23 mouse cellular contexts compared by ENCODE assay signal in the genomic region with DNA sequence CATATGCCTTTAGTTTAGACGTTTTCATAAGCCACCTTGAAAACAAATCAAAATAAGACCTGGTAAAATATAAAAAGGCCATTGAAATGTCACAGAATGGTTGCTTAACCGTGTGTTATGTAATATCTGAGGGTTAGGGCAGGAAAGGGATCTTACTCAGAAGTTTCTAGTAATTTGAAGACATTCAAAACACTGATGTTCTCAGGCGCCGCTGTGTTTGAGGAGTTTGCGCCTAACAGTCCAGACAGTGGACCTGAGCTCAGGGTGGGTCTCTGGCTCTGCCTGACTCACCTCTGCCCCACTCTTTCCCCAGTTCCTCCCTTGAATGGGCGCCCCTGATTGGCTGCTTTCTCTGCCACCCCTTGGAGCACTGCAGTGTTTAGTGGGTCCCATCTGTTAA.
DNase-seq lines count a peak whose midpoint lies in the region; ATAC-seq and TF ChIP-seq lines count a peak whose summit lies in the region.
"Had no signal": no experiment of that assay in that cellular context is flagged by ENCODE, and none has a peak within 500 bp of the region (broad histone marks: within the 10 kb centered on the region; RNA-seq: fewer than 3 reads in every experiment).

No protein-coding gene starts in this region.

- H3K27ac ChIP-seq in stomach, postnatal 0 days (replicated peaks), result no peak overlapping the region
- no peak overlapping the region for H3K27ac ChIP-seq in hindbrain, embryonic 14.5 days
- H3K27ac ChIP-seq: embryonic facial prominence, embryonic 10.5 days; forebrain, embryonic 13.5 days; heart, embryonic 13.5 days had no signal

- no peak for TF ChIP-seq CTCF in lung, adult 2 months (IDR thresholded peaks at IDR 0.05; ENCODE audit: insufficient read depth, low read length)
- no peak for TF ChIP-seq CTCF in stomach, postnatal 0 days (IDR thresholded peaks at IDR 0.05; ENCODE audit: low read depth)

- H3K9me3 ChIP-seq in stomach, postnatal 0 days (ENCODE audit: control insufficient read depth, low read length), result no peaks in the 10 kb centered on the region
- H3K9me3 ChIP-seq in hindbrain, embryonic 14.5 days (ENCODE audit: control insufficient read depth, low read length), result no peaks in the 10 kb centered on the region
- H3K9me3 ChIP-seq: embryonic facial prominence, embryonic 10.5 days; forebrain, embryonic 13.5 days; heart, embryonic 13.5 days had no signal

- H3K4me3 ChIP-seq in lung, adult 2 months (replicated peaks; ENCODE audit: extremely low read depth, low read depth, low read length), result no peak overlapping the region
- H3K4me3 ChIP-seq in stomach, postnatal 0 days (ENCODE audit: low read depth, low read length), result no peak overlapping the region
- H3K4me3 ChIP-seq in hindbrain, embryonic 14.5 days (replicated peaks; ENCODE audit: low read length), result no peak overlapping the region
- H3K4me3 ChIP-seq: embryonic facial prominence, embryonic 10.5 days; forebrain, embryonic 13.5 days; heart, embryonic 13.5 days had no signal

- WGBS in lung, adult 2 months, result 66% methylated on average over 6 of the region's 6 CpGs
- 75% methylated on average over 6 of the region's 6 CpGs for WGBS in stomach, postnatal 0 days
- 87% methylated on average over 6 of the region's 6 CpGs for WGBS in hindbrain, embryonic 14.5 days

- H3K27me3 ChIP-seq in stomach, postnatal 0 days (ENCODE audit: control insufficient read depth, insufficient read depth, low read length), result no peaks in the 10 kb centered on the region
- H3K27me3 ChIP-seq in hindbrain, embryonic 14.5 days (ENCODE audit: control insufficient read depth, insufficient read depth, low read length), result no peaks in the 10 kb centered on the region
- H3K27me3 ChIP-seq: forebrain, embryonic 13.5 days; heart, embryonic 13.5 days had no signal

- H3K4me1 ChIP-seq in lung, adult 2 months (ENCODE audit: control insufficient read depth, insufficient read depth, low read length), result no peaks in the 10 kb centered on the region
- no peaks in the 10 kb centered on the region for H3K4me1 ChIP-seq in stomach, postnatal 0 days (replicated peaks; ENCODE audit: control insufficient read depth, insufficient read depth)
- no peaks in the 10 kb centered on the region for H3K4me1 ChIP-seq in hindbrain, embryonic 14.5 days (replicated peaks; ENCODE audit: control insufficient read depth, insufficient read depth, low read length)
- H3K4me1 ChIP-seq: forebrain, embryonic 13.5 days; heart, embryonic 13.5 days had no signal

- no peak overlapping the region for H3K9ac ChIP-seq in stomach, postnatal 0 days (ENCODE audit: low read length)
- no peak overlapping the region for H3K9ac ChIP-seq in hindbrain, embryonic 14.5 days
- H3K9ac ChIP-seq: forebrain, embryonic 13.5 days; forebrain, postnatal 0 days; heart, embryonic 13.5 days had no signal

- peak; percentile 15 for DNase-seq in lung, postnatal 36 days
- DNase-seq in lung, adult 2 months, result no peak
- peak; percentile 55 for DNase-seq in adipocyte (ENCODE audit: low spot score)
- DNase-seq in stomach, postnatal 0 days (ENCODE audit: low spot score), result peak; percentile 21
- DNase-seq in lung, postnatal 25 days (ENCODE audit: low spot score), result no peak
- DNase-seq in hindbrain, embryonic 14.5 days (ENCODE audit: low spot score), result no peak
- DNase-seq: adrenal gland, adult 8-10 months; adrenal gland, postnatal 36 days; B cell, adult 2 months; cerebellum, adult 18-20 months; cerebellum, adult 9-11 months; cerebellum, postnatal 36 days; forebrain, postnatal 0 days; gastrocnemius, postnatal 14 days; heart, postnatal 36 days had no signal

- no peak for TF ChIP-seq EP300 in stomach, postnatal 0 days (optimal IDR thresholded peaks at IDR 0.05)

- ATAC-seq in granulocyte monocyte progenitor cell, adult 5-6 weeks (replicated peaks; ENCODE audit: poor library complexity, severe bottlenecking), result peak; percentile 70
- no peak; the same call in 1 of the 2 replicates for ATAC-seq in stomach, postnatal 0 days (ENCODE audit: low FRiP score, low TSS enrichment)
- no peak for ATAC-seq in hindbrain, embryonic 14.5 days (ENCODE audit: low FRiP score)
- ATAC-seq: CD4-positive, CD25-positive, alpha-beta regulatory T cell, adult 4 months; forebrain, embryonic 13.5 days; forebrain, postnatal 0 days; hindbrain, embryonic 16.5 days; inflammation-experienced regulatory T-cells, adult 6 months had no signal

- H3K4me2 ChIP-seq in stomach, postnatal 0 days (replicated peaks; ENCODE audit: low read depth), result no peak overlapping the region
- no peak overlapping the region for H3K4me2 ChIP-seq in hindbrain, embryonic 14.5 days (replicated peaks)
- H3K4me2 ChIP-seq: forebrain, embryonic 13.5 days; heart, embryonic 13.5 days had no signal

- no peak for TF ChIP-seq POLR2A in lung, adult 2 months (IDR thresholded peaks at IDR 0.05; ENCODE audit: borderline replicate concordance, extremely low read depth, low read depth, low read length)

- H3K36me3 ChIP-seq in stomach, postnatal 0 days (ENCODE audit: control insufficient read depth, insufficient read depth, low read length), result no peaks in the 10 kb centered on the region
- no peaks in the 10 kb centered on the region for H3K36me3 ChIP-seq in hindbrain, embryonic 14.5 days (replicated peaks; ENCODE audit: control insufficient read depth, insufficient read depth)
- H3K36me3 ChIP-seq: embryonic facial prominence, embryonic 10.5 days; G1E; heart, embryonic 13.5 days had no signal

Comparison
In these comparisons a context has a peak if more than half of its experiments do, and no peak if none do; other contexts are left out.
1. DNase-seq: peak in lung, postnatal 36 days (single experiment), adipocyte (single experiment) and stomach, postnatal 0 days (single experiment); none in lung, adult 2 months (single experiment), lung, postnatal 25 days (single experiment) and hindbrain, embryonic 14.5 days (single experiment).